Mouse (Mus musculus) heart, postnatal 0 days (tissue): ENCODE measurements around the gene Slc44a1. TPM values are rescaled to one million over a fixed set of nuclear protein-coding genes. Genes with fewer than 3 reads are reported as not detected.

Source experiments
- ATAC-seq: fragments of 200-750 bp; cut with Nextera tagmentation; 2 replicates; pipeline ENCODE4 v1.8.0; 2017; ENCODE audit warnings: low read depth, moderate number of reproducible peaks, moderate library complexity; ENCODE audit not compliant: insufficient read depth
- DNase-seq: peaks from one replicate; pipeline ENCODE4 v3.0.0-alpha.2; 2016; ENCODE audit warnings: low spot score
- H3K27ac ChIP-seq: fragments of 300-500 bp; sonication (generic); 2 replicates; pipeline ENCODE4 v1.5.1; 2014; ENCODE audit warnings: low read depth, mild to moderate bottlenecking
- H3K27me3 ChIP-seq: fragments of 300-500 bp; sonication (generic); 2 replicates; pipeline ENCODE4 v1.6.1; 2014; ENCODE audit warnings: low read length, mixed read lengths; ENCODE audit not compliant: control insufficient read depth, insufficient read depth
- H3K36me3 ChIP-seq: fragments of 300-500 bp; sonication (generic); replicated peaks from 2 replicates; pipeline ENCODE4 v1.6.1; 2014; ENCODE audit warnings: low read length, mixed read lengths; ENCODE audit not compliant: control insufficient read depth, insufficient read depth
- H3K4me1 ChIP-seq: fragments of 300-500 bp; sonication (generic); 2 replicates; pipeline ENCODE4 v1.6.1; 2014; ENCODE audit warnings: antibody characterized with exemption; ENCODE audit not compliant: control insufficient read depth, insufficient read depth
- H3K4me2 ChIP-seq: fragments of 300-500 bp; sonication (generic); 2 replicates; pipeline ENCODE4 v1.6.1; 2014; ENCODE audit warnings: low read depth, mild to moderate bottlenecking, low read length, moderate library complexity
- H3K4me3 ChIP-seq: fragments of 300-500 bp; sonication (generic); 2 replicates; pipeline ENCODE4 v1.5.1; 2014; ENCODE audit warnings: low read depth, low read length
- H3K9ac ChIP-seq: fragments of 300-500 bp; sonication (generic); replicated peaks from 2 replicates; pipeline ENCODE4 v1.6.1; 2014; ENCODE audit warnings: low read depth, low read length, mixed read lengths
- H3K9me3 ChIP-seq: fragments of 300-500 bp; sonication (generic); replicated peaks from 2 replicates; pipeline ENCODE4 v1.6.1; 2016; ENCODE audit warnings: low read length; ENCODE audit not compliant: control insufficient read depth
- CTCF ChIP-seq: IDR thresholded peaks from 2 replicates; pipeline ENCODE4 v1.5.1; 2016; ENCODE audit warnings: antibody characterized with exemption, control low read depth, low read depth
- EP300 ChIP-seq: IDR thresholded peaks from 2 replicates; pipeline ENCODE4 v1.6.1; 2016; ENCODE audit warnings: antibody characterized with exemption, low read depth
- WGBS: fragments of 180-500 bp; shearing (Covaris S2); extraction: QIAGEN DNeasy Blood & Tissue Kit; methylation state at CpG from one replicate; pipeline ENCODE4 v1.1.7; 2014; 5-methylcytosine and 5-hydroxymethylcytosine counted together
- polyA plus RNA-seq: library from polyadenylated mRNA; unstranded; fragments of >200 nt; fragmentation: Nextera tagmentation; extraction: Ambion mirVana; gene quantifications from 2 replicates; pipeline ENCODE4 v1.2.1, GENCODE M21; 2015
- total RNA-seq: library from RNA; depleted of rRNA; stranded (reverse); fragments of >200 nt; gene quantifications from 2 replicates; pipeline ENCODE4 v1.2.3, GENCODE M21; 2014; ENCODE audit warnings: low replicate concordance; rRNA removed

The Slc44a1 gene
- total and polyA plus RNA-seq, 2 experiments from 2014 or later: 15.4 to 37.1 TPM

DNA sequence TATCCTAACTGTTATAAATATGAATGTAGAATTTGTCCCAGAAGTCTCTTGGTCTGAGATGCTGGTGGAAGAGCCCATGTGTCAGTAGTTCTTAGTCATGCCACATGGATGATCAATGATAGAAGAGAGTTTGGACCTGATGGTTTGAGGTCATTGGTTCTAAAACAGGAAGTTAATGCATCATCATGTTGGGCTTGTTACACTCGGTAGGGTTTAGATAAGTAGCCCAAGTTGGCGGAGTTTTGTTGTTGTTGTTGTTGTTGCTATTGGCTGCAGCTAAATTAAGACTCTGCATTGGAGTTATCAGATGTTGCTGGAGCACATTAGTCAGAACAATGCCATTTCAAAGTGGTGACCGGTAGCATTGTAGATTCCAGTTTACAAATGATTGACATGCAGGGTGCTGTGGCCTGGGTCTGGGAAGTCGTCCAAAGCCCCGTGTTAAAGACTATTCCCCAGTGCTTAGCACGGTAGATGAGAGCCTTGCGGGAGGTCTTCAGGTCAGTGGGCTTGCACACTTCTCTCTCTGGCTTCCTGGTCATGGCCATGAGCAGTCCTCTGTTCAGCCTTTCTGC lies 198.4 kb downstream of the Slc44a1 start:
- Histone ChIP-seq H3K4me2 (no peak overlapping the region), H3K27ac (peak overlapping the region; percentile 46; the same call in 1 of the 2 replicates), H3K9ac (no peak overlapping the region), H3K9me3 (no peaks in the 10 kb centered on the region; the same call in 1 of the 2 replicates), H3K27me3 (no peaks in the 10 kb centered on the region), H3K4me1 (peaks cover 21% of the 10 kb centered on the region), H3K36me3 (no peaks in the 10 kb centered on the region; the same call in 1 of the 2 replicates), H3K4me3 (no peak overlapping the region)
- peak; percentile 84 for ATAC-seq
- 18% methylated on average over 7 of the region's 7 CpGs for WGBS
- no peak for TF ChIP-seq EP300
- TF ChIP-seq CTCF: no peak
- DNase-seq: peak; percentile 55

DNA sequence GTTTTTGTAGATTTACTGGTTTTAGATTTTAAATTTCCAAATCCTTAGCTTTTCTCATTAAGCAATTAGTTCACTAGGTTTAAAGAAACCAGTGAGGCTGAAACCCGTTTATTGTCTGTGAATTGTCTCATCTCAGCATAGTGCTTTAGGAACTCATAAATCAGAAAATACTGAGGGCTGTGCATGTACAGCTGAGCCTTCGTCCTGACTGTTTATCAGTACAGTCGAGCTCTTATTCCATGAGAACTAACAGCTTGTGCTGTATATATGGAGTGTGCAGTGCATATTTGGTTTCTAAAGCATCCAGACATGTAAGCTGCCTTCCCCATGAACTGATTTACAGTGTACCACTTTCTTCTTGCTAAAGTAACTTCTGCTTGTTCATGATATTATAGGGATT lies 217.8 kb downstream of the Slc44a1 start:
- Histone ChIP-seq H3K4me1 (no peaks in the 10 kb centered on the region), H3K9ac (no peak overlapping the region), H3K36me3 (peaks cover 14% of the 10 kb centered on the region), H3K27me3 (no peaks in the 10 kb centered on the region), H3K9me3 (no peaks in the 10 kb centered on the region), H3K4me2 (no peak overlapping the region), H3K4me3 (no peak overlapping the region), H3K27ac (no peak overlapping the region)
- TF ChIP-seq EP300: no peak
- TF ChIP-seq CTCF: no peak
- 48% methylated on average over 3 of the region's 3 CpGs for WGBS
- ATAC-seq: no peak
- no peak for DNase-seq

DNA sequence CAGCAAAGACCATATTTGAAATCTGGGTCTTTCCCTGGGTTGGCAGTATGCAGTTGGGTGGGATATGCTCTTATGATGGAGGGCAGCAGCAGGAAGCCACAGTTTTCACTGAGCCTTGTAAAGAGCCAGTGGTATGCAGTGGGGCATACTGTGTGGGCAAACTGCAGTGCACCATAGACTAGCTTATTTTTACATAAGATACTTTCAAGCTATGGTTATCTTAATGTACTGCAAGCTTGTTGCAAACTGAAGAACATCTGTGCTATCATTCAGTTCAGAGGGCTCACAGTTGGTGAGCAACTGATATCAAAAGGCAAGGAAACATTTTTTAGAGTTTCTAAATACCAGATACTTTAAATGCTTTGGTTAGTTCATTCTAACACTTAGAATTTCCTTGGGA lies 220.5 kb downstream of the Slc44a1 start:
- no peak for ATAC-seq
- Histone ChIP-seq H3K9me3 (no peaks in the 10 kb centered on the region), H3K36me3 (0 out of 2 replicates have a peak, but pooled peaks cover 5% of the 10 kb centered on the region), H3K9ac (no peak overlapping the region), H3K27ac (no peak overlapping the region), H3K4me1 (no peaks in the 10 kb centered on the region), H3K27me3 (no peaks in the 10 kb centered on the region), H3K4me2 (no peak overlapping the region), H3K4me3 (no peak overlapping the region)
- no peak for DNase-seq
- no peak for TF ChIP-seq EP300
- TF ChIP-seq CTCF: no peak

Other genes with a start within 250 kb of the Slc44a1 start
- 6.3 and 8.1 TPM in 2 replicates for gene Fsd1l, start 191.1 kb downstream of the Slc44a1 start, total RNA-seq
- 7.0 and 7.8 TPM in 2 replicates for gene Fsd1l, start 191.1 kb downstream of the Slc44a1 start, polyA plus RNA-seq